Mouse (Mus musculus): ENCODE data around the gene Rtp1. TPM values are rescaled to one million over a fixed set of nuclear protein-coding genes. Genes with fewer than 3 reads are reported as not detected.

The Rtp1 gene
- polyA plus RNA-seq, 1 experiment from 2014 or later, result not detected

DNA sequence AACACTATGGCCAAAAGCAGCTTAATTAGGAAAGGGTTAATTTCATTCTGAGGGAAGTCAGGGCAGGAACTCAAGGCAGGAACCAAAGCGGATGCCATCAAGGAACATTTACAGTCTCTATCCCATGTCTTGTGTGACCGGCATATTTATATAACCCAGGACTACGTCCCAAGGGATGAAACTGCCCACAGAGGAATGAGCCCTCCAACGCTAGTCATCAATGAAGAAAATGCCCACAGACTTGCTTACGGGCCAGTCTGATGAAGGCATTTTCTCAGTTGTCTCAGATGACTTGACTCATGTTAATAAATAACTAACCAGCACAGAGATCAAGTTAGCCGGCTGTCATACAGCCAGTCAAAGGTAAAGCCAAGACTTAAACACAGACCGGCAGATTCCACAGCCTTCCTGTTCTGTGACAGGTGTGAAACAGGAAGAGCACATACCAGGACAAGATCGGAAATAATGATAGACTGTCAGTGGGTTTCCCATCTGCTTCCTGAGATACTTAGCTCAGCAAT is 9.3 kb upstream of the Rtp1 start:
- 0 out of 2 replicates have a peak, but pooled peaks cover 3% of the 10 kb centered on the region for H3K9me3 ChIP-seq (replicated peaks)
- WGBS, result 70% methylated on average over 8 of the region's 8 CpGs
- H3K4me2 ChIP-seq, result no peak overlapping the region
- peaks cover 14% of the 10 kb centered on the region; the same call in 1 of the 2 replicates for H3K4me1 ChIP-seq
- ATAC-seq (replicated peaks; ENCODE audit: low FRiP score), result 0 out of 2 replicates have a peak, but pooled peaks have one; percentile 49
- no peak overlapping the region for H3K9ac ChIP-seq
- no peaks in the 10 kb centered on the region for H3K27me3 ChIP-seq
- no peak overlapping the region for H3K27ac ChIP-seq
- H3K4me3 ChIP-seq (replicated peaks), result no peak overlapping the region
- H3K36me3 ChIP-seq, result no peaks in the 10 kb centered on the region

DNA sequence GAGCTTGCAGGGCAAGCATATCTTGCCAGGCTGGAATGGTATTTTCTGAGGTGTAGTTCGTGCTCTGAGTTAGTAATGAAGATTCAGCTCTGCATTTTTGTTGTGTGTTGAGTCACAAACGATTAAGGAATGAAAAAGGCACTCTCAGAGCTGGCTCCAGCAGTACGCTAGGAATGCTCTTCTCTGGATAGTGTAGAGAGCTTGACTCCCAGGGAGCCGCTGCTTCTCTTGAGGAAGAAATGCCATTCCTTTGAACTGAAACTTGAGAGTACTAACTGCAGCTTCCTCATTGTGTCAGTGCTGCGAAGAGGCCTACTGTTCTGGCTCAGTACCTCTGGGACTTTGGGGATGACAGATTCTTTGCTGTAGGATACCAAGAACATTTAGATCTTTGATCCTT is 5.1 kb upstream of the Rtp1 start:
- H3K27ac ChIP-seq, result no peak overlapping the region
- ATAC-seq (replicated peaks; ENCODE audit: low FRiP score), result no peak
- WGBS, result 58% methylated on average over 5 of the region's 5 CpGs
- H3K4me1 ChIP-seq, result 0 out of 2 replicates have a peak, but pooled peaks cover 3% of the 10 kb centered on the region
- no peaks in the 10 kb centered on the region for H3K27me3 ChIP-seq
- no peak overlapping the region for H3K9ac ChIP-seq
- no peak overlapping the region for H3K4me3 ChIP-seq (replicated peaks)
- H3K9me3 ChIP-seq (replicated peaks), result 0 out of 2 replicates have a peak, but pooled peaks cover 3% of the 10 kb centered on the region
- H3K4me2 ChIP-seq, result no peak overlapping the region
- H3K36me3 ChIP-seq, result no peaks in the 10 kb centered on the region

DNA sequence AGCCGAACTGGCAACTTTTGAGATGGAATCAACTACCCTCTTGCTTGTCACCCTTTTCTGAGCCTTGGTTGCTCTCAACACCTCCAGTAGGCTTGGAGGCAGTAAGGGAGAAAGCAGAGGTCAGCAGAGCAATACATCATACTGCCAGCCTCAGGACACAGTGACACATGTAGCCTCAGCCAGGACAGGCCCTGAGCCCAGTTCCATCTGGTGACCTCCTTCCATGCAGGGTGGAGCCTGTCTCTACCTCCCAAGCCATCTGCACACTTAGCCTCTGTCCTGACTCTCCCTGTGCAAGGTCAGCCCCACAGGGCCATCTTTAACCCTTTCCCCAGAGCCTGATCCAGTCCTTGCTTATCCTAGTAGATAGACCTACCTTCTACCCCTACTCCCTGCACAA is 1.2 kb upstream of the Rtp1 start:
- no peak for ATAC-seq (replicated peaks; ENCODE audit: low FRiP score)
- Histone ChIP-seq H3K9me3 (replicated peaks) (no peaks in the 10 kb centered on the region), H3K4me1 (0 out of 2 replicates have a peak, but pooled peaks cover 5% of the 10 kb centered on the region), H3K4me2 (no peak overlapping the region), H3K27ac (no peak overlapping the region), H3K9ac (no peak overlapping the region), H3K36me3 (no peaks in the 10 kb centered on the region), H3K27me3 (no peaks in the 10 kb centered on the region), H3K4me3 (replicated peaks) (no peak overlapping the region)
- 86% methylated on average over 1 of the region's 1 CpGs for whole genome bisulfite sequencing

DNA sequence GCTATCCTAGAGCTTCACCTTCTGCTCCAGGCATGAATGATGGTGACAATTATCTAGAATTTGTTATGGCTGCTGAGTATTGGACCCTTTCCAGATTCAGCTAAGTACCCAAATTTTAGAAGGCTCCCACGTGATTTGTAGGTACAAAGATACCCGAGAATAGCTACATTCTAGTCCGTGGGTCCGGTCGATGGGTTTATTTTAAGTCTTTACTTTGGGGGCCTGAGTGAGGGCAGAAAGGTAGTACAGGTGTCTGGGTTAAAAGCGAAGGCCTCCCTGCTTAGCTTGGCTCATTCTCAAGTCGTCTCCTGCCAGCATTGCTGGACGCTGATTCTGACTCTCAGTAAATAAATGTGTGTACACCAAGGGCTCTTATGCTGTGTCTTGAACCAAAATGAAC is 1.1 kb downstream of the Rtp1 start:
- Histone ChIP-seq H3K9ac (no peak overlapping the region), H3K4me2 (no peak overlapping the region), H3K27ac (no peak overlapping the region), H3K36me3 (no peaks in the 10 kb centered on the region), H3K27me3 (no peaks in the 10 kb centered on the region), H3K4me3 (replicated peaks) (no peak overlapping the region), H3K9me3 (replicated peaks) (no peaks in the 10 kb centered on the region), H3K4me1 (0 out of 2 replicates have a peak, but pooled peaks cover 2% of the 10 kb centered on the region)
- no peak for ATAC-seq (replicated peaks; ENCODE audit: low FRiP score)
- 74% methylated on average over 8 of the region's 8 CpGs for WGBS

DNA sequence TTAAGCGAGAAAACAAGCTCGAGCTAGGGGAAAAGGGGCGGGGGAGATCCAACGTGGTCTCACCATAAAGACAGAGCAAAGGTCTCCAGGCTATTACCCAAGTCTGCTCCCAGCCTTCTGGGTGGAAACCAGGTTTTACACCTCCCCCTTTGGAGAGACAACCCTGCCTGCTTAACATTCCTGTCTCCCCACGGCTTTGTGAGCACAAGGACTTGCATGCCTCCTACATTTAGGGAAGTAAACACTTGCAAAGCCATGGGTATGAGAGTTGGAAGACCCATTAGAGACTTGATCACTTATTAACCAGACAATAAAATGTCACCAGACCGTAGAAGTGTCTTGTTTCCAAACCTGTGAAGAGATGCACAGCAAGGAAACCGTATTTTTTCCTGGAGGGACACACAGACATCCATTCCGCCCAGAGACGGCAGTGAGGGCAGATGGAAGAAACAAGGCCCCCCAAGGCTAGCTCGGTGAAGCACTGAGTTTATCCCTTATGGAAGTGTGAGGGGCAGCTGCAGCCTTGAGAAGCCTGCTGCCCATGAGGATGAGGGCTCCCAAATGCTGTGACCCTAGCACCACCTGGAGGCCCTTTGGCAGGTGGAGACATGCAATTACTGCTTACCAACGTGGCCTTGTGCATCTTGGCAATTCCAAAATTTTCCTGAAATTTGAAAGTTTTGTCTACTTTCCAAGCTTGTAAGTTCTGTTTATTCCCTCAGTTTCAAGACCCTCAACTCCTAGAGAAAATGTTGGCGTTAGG is 8.7 kb downstream of the Rtp1 start:
- 0 out of 2 replicates have a peak overlapping the region, but pooled peaks have one; percentile 3 for H3K27ac ChIP-seq
- no peaks in the 10 kb centered on the region for H3K27me3 ChIP-seq
- H3K4me2 ChIP-seq, result no peak overlapping the region
- no peaks in the 10 kb centered on the region for H3K36me3 ChIP-seq
- no peaks in the 10 kb centered on the region for H3K9me3 ChIP-seq (replicated peaks)
- whole genome bisulfite sequencing, result 50% methylated on average over 12 of the region's 12 CpGs
- H3K4me3 ChIP-seq (replicated peaks), result no peak overlapping the region
- ATAC-seq (replicated peaks; ENCODE audit: low FRiP score), result peak; percentile 58; the same call in 1 of the 2 replicates
- peaks cover 5% of the 10 kb centered on the region; the same call in 1 of the 2 replicates for H3K4me1 ChIP-seq
- no peak overlapping the region for H3K9ac ChIP-seq

DNA sequence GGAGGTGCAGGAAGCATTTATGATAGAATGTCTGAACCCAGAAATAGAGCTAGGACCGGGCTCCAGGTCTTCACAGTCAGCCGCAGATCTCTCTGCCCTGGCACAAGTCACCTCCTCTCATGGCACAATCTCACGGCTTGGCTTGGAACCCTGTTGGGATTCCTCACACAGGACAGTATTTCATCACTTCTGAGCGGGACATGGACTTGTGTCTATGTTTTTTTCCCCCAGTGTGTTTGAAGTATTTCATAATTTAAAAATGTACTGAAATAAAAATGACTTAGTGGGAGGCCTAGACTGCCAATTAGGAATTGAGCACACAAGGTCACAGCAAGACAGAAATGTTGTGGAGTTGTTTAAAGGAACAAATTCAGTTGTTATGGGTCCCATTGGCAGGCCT is 15.3 kb downstream of the Rtp1 start:
- H3K4me2 ChIP-seq, result no peak overlapping the region
- no peak overlapping the region for H3K27ac ChIP-seq
- no peaks in the 10 kb centered on the region for H3K9me3 ChIP-seq (replicated peaks)
- H3K36me3 ChIP-seq, result no peaks in the 10 kb centered on the region
- no peak for ATAC-seq (replicated peaks; ENCODE audit: low FRiP score)
- H3K4me3 ChIP-seq (replicated peaks), result no peak overlapping the region
- no peaks in the 10 kb centered on the region for H3K4me1 ChIP-seq
- WGBS, result 88% methylated on average over 4 of the region's 4 CpGs
- H3K27me3 ChIP-seq, result no peaks in the 10 kb centered on the region
- H3K9ac ChIP-seq, result no peak overlapping the region

DNA sequence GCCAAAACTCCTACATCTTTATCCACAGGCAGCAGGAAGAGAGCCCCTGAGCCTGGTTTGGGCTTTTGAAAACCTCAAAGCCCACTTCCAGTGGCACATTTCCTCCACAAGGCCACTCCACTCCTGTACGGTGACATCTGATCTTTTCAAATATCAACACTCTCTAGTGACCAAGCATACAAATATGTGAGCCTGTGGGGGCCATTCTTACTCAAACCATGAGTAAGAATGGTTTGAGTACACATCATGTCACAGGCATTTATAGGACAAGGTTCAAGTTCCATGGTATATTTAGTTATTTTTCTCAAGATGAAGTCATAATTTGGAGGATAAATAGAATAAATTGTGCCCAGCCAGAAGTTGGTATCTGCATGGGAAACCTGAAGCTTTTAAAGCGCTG is 21.0 kb downstream of the Rtp1 start:
- no peak overlapping the region for H3K4me2 ChIP-seq
- no peaks in the 10 kb centered on the region for H3K4me1 ChIP-seq
- no peaks in the 10 kb centered on the region for H3K27me3 ChIP-seq
- no peak overlapping the region for H3K4me3 ChIP-seq (replicated peaks)
- H3K9ac ChIP-seq, result no peak overlapping the region
- no peaks in the 10 kb centered on the region for H3K36me3 ChIP-seq
- H3K9me3 ChIP-seq (replicated peaks), result no peaks in the 10 kb centered on the region
- WGBS, result 76% methylated on average over 2 of the region's 2 CpGs
- no peak for ATAC-seq (replicated peaks; ENCODE audit: low FRiP score)
- H3K27ac ChIP-seq, result no peak overlapping the region

DNA sequence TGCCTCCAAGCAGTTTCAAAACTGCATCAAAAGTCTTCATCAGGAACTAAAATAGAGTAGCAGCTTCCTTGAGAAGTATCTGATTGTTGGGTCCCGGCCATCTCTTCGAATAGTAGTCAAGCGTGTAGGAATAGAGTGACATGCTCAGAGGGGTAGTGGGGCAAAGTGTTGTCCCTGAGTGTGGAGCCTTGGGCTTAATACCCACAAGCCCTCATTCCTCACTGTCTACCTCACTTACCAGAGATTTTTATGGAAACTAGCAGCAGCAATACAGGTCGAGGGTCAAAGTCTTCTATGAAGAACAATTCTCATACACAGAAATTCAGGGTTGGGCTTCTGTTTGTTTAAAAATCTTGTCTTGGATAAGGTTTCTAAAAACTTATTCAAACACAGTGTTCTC is 21.9 kb downstream of the Rtp1 start:
- Histone ChIP-seq H3K9ac (no peak overlapping the region), H3K27ac (no peak overlapping the region), H3K4me2 (no peak overlapping the region), H3K27me3 (no peaks in the 10 kb centered on the region), H3K4me3 (replicated peaks) (no peak overlapping the region), H3K36me3 (no peaks in the 10 kb centered on the region), H3K4me1 (no peaks in the 10 kb centered on the region), H3K9me3 (replicated peaks) (no peaks in the 10 kb centered on the region)
- ATAC-seq (replicated peaks; ENCODE audit: low FRiP score), result no peak
- WGBS, result 87% methylated on average over 4 of the region's 4 CpGs

DNA sequence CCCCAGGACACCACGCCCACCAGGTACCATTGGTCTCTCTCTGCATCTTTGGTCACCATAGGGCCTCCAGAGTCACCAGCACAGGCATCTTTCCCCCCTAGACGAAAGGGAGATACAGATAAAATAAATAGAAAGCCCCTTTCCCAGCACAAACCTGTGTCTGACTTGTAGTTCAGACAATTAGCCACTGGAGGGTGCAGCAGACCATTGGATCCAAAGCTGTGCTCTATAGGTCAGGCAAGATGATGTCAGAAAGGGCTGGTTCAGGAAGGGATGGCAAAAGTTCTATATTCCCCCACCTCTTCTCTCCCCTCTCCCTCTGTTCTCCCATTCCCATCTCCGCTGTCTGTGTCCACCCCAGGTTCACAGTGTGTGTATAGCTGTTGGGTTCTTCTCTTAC is 23.5 kb downstream of the Rtp1 start:
- H3K27ac ChIP-seq, result no peak overlapping the region
- H3K9ac ChIP-seq, result no peak overlapping the region
- H3K27me3 ChIP-seq, result no peaks in the 10 kb centered on the region
- H3K4me1 ChIP-seq, result peaks cover 9% of the 10 kb centered on the region; the same call in 1 of the 2 replicates
- ATAC-seq (replicated peaks; ENCODE audit: low FRiP score), result peak; percentile 56; the same call in 1 of the 2 replicates
- no peaks in the 10 kb centered on the region for H3K36me3 ChIP-seq
- WGBS, result 18% methylated on average over 3 of the region's 3 CpGs
- H3K4me3 ChIP-seq (replicated peaks), result no peak overlapping the region
- no peaks in the 10 kb centered on the region for H3K9me3 ChIP-seq (replicated peaks)
- H3K4me2 ChIP-seq, result no peak overlapping the region

DNA sequence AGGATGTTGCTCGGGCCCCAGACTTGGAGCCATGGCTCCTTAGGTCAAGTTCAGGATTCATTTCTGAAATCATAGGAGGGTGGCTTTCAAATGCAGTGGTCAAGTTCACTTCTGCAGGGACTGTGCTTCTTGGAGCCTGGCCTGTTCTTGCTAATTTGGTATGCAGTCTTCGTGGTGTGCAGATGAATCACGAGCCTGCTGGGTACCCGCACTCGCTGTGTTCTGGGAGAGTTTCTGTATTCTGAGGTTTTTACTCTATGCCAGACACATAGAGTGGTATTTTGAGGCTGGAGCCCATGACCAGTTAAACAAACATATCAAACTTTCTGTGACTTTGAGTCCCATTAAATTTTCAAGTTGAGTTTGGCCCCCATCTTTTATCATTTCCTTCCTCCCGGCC is 25.4 kb downstream of the Rtp1 start:
- Histone ChIP-seq H3K36me3 (no peaks in the 10 kb centered on the region), H3K27me3 (no peaks in the 10 kb centered on the region), H3K4me1 (peaks cover 9% of the 10 kb centered on the region; the same call in 1 of the 2 replicates), H3K27ac (no peak overlapping the region), H3K9ac (no peak overlapping the region), H3K4me3 (replicated peaks) (no peak overlapping the region), H3K4me2 (no peak overlapping the region), H3K9me3 (replicated peaks) (no peaks in the 10 kb centered on the region)
- no peak for ATAC-seq (replicated peaks; ENCODE audit: low FRiP score)
- WGBS, result 69% methylated on average over 6 of the region's 6 CpGs

DNA sequence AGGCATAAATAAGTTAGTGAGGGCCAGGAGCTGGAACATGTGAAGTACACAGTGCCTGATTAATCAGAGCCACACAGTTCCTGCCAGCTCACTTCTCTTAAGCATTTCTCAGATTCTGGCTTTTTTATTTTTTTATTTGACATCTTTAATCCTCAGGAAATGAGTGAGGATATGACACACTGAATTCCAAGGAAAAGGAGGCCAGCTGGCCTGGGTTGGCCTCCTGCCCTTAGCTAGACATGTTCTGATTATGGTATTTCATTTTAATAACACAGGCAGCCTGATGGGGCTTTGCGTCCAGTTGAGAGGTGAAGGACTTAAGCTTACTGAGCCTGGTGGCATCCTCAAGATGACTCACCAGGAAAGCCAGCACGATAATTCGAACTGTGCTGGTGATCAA is 27.6 kb downstream of the Rtp1 start:
- 62% methylated on average over 3 of the region's 3 CpGs for WGBS
- ATAC-seq (replicated peaks; ENCODE audit: low FRiP score), result no peak
- no peaks in the 10 kb centered on the region for H3K36me3 ChIP-seq
- H3K4me3 ChIP-seq (replicated peaks), result no peak overlapping the region
- H3K4me1 ChIP-seq, result peaks cover 9% of the 10 kb centered on the region; the same call in 1 of the 2 replicates
- no peak overlapping the region for H3K9ac ChIP-seq
- H3K4me2 ChIP-seq, result no peak overlapping the region
- no peak overlapping the region for H3K27ac ChIP-seq
- H3K27me3 ChIP-seq, result no peaks in the 10 kb centered on the region
- no peaks in the 10 kb centered on the region for H3K9me3 ChIP-seq (replicated peaks)

DNA sequence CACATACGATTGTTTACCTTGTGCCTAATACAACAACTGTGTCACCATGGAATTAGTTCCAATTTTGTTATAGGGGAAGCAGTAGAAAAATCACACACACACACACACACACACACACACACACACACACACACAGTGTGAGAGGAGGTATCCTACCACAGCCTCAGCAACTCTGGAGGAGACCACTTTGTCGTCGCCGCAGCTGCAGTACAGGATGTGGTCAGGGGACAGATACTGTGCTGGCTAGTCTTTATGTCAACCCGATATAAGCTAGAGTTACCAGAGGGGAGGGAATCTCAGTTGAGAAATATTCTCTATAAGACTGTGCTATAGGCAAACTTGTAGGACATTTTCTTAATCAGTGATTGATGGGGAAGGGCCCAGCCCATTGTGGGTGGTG is 28.4 kb downstream of the Rtp1 start:
- H3K9ac ChIP-seq, result no peak overlapping the region
- peaks cover 9% of the 10 kb centered on the region; the same call in 1 of the 2 replicates for H3K4me1 ChIP-seq
- H3K4me3 ChIP-seq (replicated peaks), result no peak overlapping the region
- no peaks in the 10 kb centered on the region for H3K27me3 ChIP-seq
- WGBS, result 88% methylated on average over 5 of the region's 5 CpGs
- H3K36me3 ChIP-seq, result no peaks in the 10 kb centered on the region
- ATAC-seq (replicated peaks; ENCODE audit: low FRiP score), result no peak
- no peak overlapping the region for H3K27ac ChIP-seq
- H3K4me2 ChIP-seq, result no peak overlapping the region
- H3K9me3 ChIP-seq (replicated peaks), result no peaks in the 10 kb centered on the region
